Mouse (Mus musculus) G1E (cell line): ENCODE data around the gene F830045P16Rik. TPM values are rescaled to one million over a fixed set of nuclear protein-coding genes. Genes with fewer than 3 reads are reported as not detected.
A peak's percentile ranks its signal among the peaks of the same experiment; 100 is the strongest.

ENCODE experiments used
- ATAC-seq: 2 replicates; pipeline ENCODE4 v1.8.0; 2016; ENCODE audit warnings: mild to moderate bottlenecking; ENCODE audit not compliant: insufficient number of reproducible peaks, poor library complexity, low FRiP score, severe bottlenecking; ENCODE audit errors: extremely low read depth
- DNase-seq: peaks from one replicate; pipeline ENCODE4 v3.0.0; 2012; ENCODE audit warnings: low spot score
- H3K27me3 ChIP-seq: 2 replicates; pipeline ENCODE4 v1.6.1; 2012; ENCODE audit warnings: mild to moderate bottlenecking, low read length, inconsistent platforms; ENCODE audit not compliant: insufficient read depth
- H3K36me3 ChIP-seq: replicated peaks from 2 replicates; pipeline ENCODE3; 2012; ENCODE audit warnings: mild to moderate bottlenecking, inconsistent platforms
- H3K4me1 ChIP-seq: 2 replicates; pipeline ENCODE4 v1.6.1; 2012; ENCODE audit warnings: low read depth, low read length, inconsistent platforms, mixed read lengths; ENCODE audit not compliant: insufficient read depth
- H3K4me3 ChIP-seq: 2 replicates; pipeline ENCODE4 v1.5.1; 2012; ENCODE audit warnings: low read depth, mild to moderate bottlenecking, inconsistent platforms, low read length, moderate library complexity, mixed read lengths
- H3K9me3 ChIP-seq: replicated peaks from 2 replicates; pipeline ENCODE4 v1.6.1; 2012; ENCODE audit warnings: inconsistent platforms
- CTCF ChIP-seq: IDR thresholded peaks from 2 replicates; pipeline ENCODE4 v1.5.1; 2012; ENCODE audit warnings: low read depth, low read length, inconsistent platforms, mixed read lengths
- GATA1 ChIP-seq: IDR thresholded peaks from 2 replicates; pipeline ENCODE4 v1.6.1; 2012; ENCODE audit warnings: borderline replicate concordance, low read length, inconsistent platforms, mixed read lengths
- GATA2 ChIP-seq: IDR thresholded peaks from 2 replicates; pipeline ENCODE4 v1.6.1; 2012; ENCODE audit warnings: low read depth, low read length, inconsistent platforms, borderline replicate concordance
- POLR2AphosphoS5 ChIP-seq: IDR thresholded peaks from 2 replicates; pipeline ENCODE4 v1.6.1; 2012; ENCODE audit warnings: low read depth, low read length, inconsistent platforms; ENCODE audit not compliant: insufficient replicate concordance
- TAL1 ChIP-seq: conservative IDR thresholded peaks from 2 replicates; pipeline ENCODE4 v1.6.1; 2012; ENCODE audit warnings: low read depth, low read length, inconsistent platforms, mixed read lengths
- polyA plus RNA-seq: library from polyadenylated mRNA; stranded (reverse); fragments of >175 nt; gene quantifications from 2 replicates; pipeline ENCODE4 v1.2.3, GENCODE M21; 2012
- total RNA-seq, 2 experiments: library from RNA; stranded (forward) in 1 of 2; stranded (reverse) in 1 of 2; fragments of 200-1000 nt in 1 of 2; fragments of >200 nt in 1 of 2; fragmentation: Nextera tagmentation in 1 of 2; gene quantifications; 2 replicates each; pipeline ENCODE4 v1.2.3; 2014 to 2017

Gene F830045P16Rik
- total and polyA plus RNA-seq, 3 experiments, result not detected

DNA sequence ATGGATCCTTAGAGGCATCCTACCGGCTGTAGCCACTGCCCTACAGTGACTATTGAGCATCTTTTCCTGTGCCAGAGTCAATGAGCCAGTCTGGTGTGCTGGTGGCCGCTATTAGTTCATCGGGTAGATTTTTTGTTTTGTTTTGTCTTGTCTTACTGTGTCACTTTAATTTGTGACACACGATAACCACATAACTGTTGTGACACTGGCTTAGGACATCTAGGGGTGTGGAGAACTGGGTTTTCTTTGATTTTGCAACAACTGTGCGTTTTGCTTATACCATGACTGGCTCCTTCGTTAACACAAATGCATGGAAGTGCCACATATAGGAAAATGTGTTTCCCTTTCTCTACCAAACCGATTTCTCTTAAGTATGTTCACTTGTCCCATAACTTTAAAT lies 126.1 kb downstream of the F830045P16Rik start:
- Histone ChIP-seq H3K36me3 (no peaks in the 10 kb centered on the region), H3K4me1 (peaks cover 49% of the 10 kb centered on the region), H3K9me3 (no peaks in the 10 kb centered on the region), H3K27me3 (no peaks in the 10 kb centered on the region), H3K4me3 (no peak overlapping the region)
- ATAC-seq, result no peak
- TF ChIP-seq CTCF (no peak), POLR2AphosphoS5 (no peak), GATA1 (no peak), TAL1 (no peak), GATA2 (no peak)
- DNase-seq, result no peak

DNA sequence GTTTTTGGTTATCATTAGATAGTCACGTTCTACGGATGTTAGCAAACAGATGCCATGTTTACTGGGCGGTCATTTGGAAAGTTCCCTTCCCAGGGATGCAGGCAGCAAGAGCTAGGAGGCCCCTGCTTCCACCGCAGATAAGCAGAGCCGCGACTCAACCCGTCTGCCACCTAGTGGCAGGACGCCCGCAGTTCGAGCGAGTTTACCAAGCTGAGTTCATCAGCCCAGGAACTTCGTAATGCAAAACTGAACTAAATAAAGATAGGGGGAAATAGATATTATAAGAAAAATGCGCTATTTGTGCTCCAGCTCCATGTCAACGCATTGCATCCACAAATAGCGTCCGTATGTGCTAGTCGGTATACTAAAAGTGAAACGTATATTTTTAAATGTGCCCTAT lies 127.9 kb downstream of the F830045P16Rik start:
- Histone ChIP-seq H3K4me3 (no peak overlapping the region), H3K36me3 (no peaks in the 10 kb centered on the region), H3K9me3 (no peaks in the 10 kb centered on the region), H3K4me1 (peaks cover 55% of the 10 kb centered on the region), H3K27me3 (no peaks in the 10 kb centered on the region)
- 0 out of 2 replicates have a peak, but pooled peaks have one; percentile 41 for ATAC-seq
- DNase-seq, result peak; percentile 64
- peak; percentile 64 for TF ChIP-seq CTCF
- no peak for TF ChIP-seq POLR2AphosphoS5

Other genes with a start within 250 kb of the F830045P16Rik start
- gene Ckap2l, start 239.4 kb downstream of the F830045P16Rik start, total RNA-seq (2014; fragmentation: Nextera tagmentation), result 166 and 180 TPM in 2 replicates
- gene Ckap2l, start 239.4 kb downstream of the F830045P16Rik start, total RNA-seq (2017), result 50.8 and 60.2 TPM in 2 replicates
- gene Ckap2l, start 239.4 kb downstream of the F830045P16Rik start, polyA plus RNA-seq, result 36.5 and 40.5 TPM in 2 replicates
- not detected in 2 replicates for gene Il1a, start 226.6 kb downstream of the F830045P16Rik start, total RNA-seq (2014; fragmentation: Nextera tagmentation)
- 0.17 and 0.22 TPM in 2 replicates for gene Il1a, start 226.6 kb downstream of the F830045P16Rik start, total RNA-seq (2017)
- not detected in 2 replicates for gene Il1a, start 226.6 kb downstream of the F830045P16Rik start, polyA plus RNA-seq
- gene Il1b, start 165.5 kb downstream of the F830045P16Rik start, total RNA-seq (2014; fragmentation: Nextera tagmentation), result 56.0 and 82.2 TPM in 2 replicates
- 11.2 and 12.2 TPM in 2 replicates for gene Il1b, start 165.5 kb downstream of the F830045P16Rik start, total RNA-seq (2017)
- 0.18 and 0.26 TPM in 2 replicates for gene Il1b, start 165.5 kb downstream of the F830045P16Rik start, polyA plus RNA-seq
- not detected in 2 replicates for gene Sirpa, start 56.2 kb upstream of the F830045P16Rik start, total RNA-seq (2014; fragmentation: Nextera tagmentation)
- 0.23 and 1.2 TPM in 2 replicates for gene Sirpa, start 56.2 kb upstream of the F830045P16Rik start, total RNA-seq (2017)
- gene Sirpa, start 56.2 kb upstream of the F830045P16Rik start, polyA plus RNA-seq, result 0.03 TPM in 1 of 2 replicates, not detected in the other
- gene Pdyn, start 163.2 kb upstream of the F830045P16Rik start, total RNA-seq (2014; fragmentation: Nextera tagmentation), result not detected in 2 replicates
- 0.12 TPM in 1 of 2 replicates, not detected in the other for gene Pdyn, start 163.2 kb upstream of the F830045P16Rik start, total RNA-seq (2017)
- gene Pdyn, start 163.2 kb upstream of the F830045P16Rik start, polyA plus RNA-seq, result not detected in 2 replicates